Mouse (Mus musculus) neural tube, embryonic 14.5 days (tissue): ENCODE results near the gene Nfu1. TPM values are rescaled to one million over a fixed set of nuclear protein-coding genes. Genes with fewer than 3 reads are reported as not detected.

Experiments
- ATAC-seq: fragments of 200-750 bp; cut with Nextera tagmentation; 2 replicates; pipeline ENCODE4 v1.8.0; 2017; ENCODE audit warnings: low read depth, mild to moderate bottlenecking, moderate TSS enrichment, moderate library complexity
- H3K27ac ChIP-seq: fragments of 300-500 bp; sonication (generic); 2 replicates; pipeline ENCODE4 v1.5.1; 2014; ENCODE audit warnings: low read depth, mild to moderate bottlenecking, control low read depth, low read length, moderate library complexity, mixed read lengths
- H3K27me3 ChIP-seq: fragments of 300-500 bp; sonication (generic); 2 replicates; pipeline ENCODE4 v1.6.1; 2014; ENCODE audit warnings: low read length; ENCODE audit not compliant: control insufficient read depth, insufficient read depth
- H3K36me3 ChIP-seq: fragments of 300-500 bp; sonication (generic); 2 replicates; pipeline ENCODE4 v1.6.1; 2014; ENCODE audit warnings: low read length, mixed read lengths; ENCODE audit not compliant: control insufficient read depth, insufficient read depth
- H3K4me1 ChIP-seq: fragments of 300-500 bp; sonication (generic); 2 replicates; pipeline ENCODE4 v1.6.1; 2014; ENCODE audit warnings: low read length; ENCODE audit not compliant: control insufficient read depth, insufficient read depth
- H3K4me2 ChIP-seq: fragments of 300-500 bp; sonication (generic); 2 replicates; pipeline ENCODE4 v1.6.1; 2014; ENCODE audit warnings: mild to moderate bottlenecking, low read depth, low read length, control low read depth
- H3K4me3 ChIP-seq: fragments of 300-500 bp; sonication (generic); 2 replicates; pipeline ENCODE4 v1.5.1; 2014; ENCODE audit warnings: low read depth, low read length, control low read depth, mixed read lengths
- H3K9ac ChIP-seq: fragments of 300-500 bp; sonication (generic); replicated peaks from 2 replicates; pipeline ENCODE4 v1.6.1; 2014; ENCODE audit warnings: low read depth, mild to moderate bottlenecking, control low read depth, low read length, mixed read lengths
- H3K9me3 ChIP-seq: fragments of 300-500 bp; sonication (generic); 2 replicates; pipeline ENCODE4 v1.6.1; 2016; ENCODE audit warnings: low read length; ENCODE audit not compliant: control insufficient read depth
- WGBS: fragments of 180-500 bp; shearing (Covaris S2); extraction: QIAGEN DNeasy Blood & Tissue Kit; methylation state at CpG from one replicate; pipeline ENCODE4 v1.1.7; 2014; 5-methylcytosine and 5-hydroxymethylcytosine counted together
- polyA plus RNA-seq: library from polyadenylated mRNA; unstranded; fragments of >200 nt; fragmentation: Nextera tagmentation; extraction: Ambion mirVana; gene quantifications from 2 replicates; pipeline ENCODE4 v1.2.1, GENCODE M21; 2014

Gene Nfu1
- polyA plus RNA-seq, 1 experiment from 2014 or later: 163 TPM

DNA sequence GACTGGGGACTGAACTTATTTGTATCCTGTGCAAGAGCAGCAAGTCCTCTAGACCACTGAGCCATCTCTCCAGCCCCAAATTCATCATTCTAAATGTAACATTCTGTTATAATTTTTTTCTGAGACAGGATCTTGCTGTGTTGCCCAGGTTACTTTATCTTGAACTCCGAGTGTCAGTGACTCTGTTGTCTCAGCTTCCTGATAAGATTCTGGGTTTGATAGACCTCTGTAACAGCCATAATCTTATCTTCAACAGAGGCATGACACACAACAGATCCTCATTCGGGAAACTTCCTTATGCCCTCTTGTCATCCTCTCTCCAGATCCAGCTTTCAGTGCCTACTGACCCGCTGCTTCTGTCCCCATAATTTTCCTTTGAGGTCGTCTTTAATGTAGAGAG lies 63.7 kb downstream of the Nfu1 start:
- no peaks in the 10 kb centered on the region for H3K9me3 ChIP-seq

DNA sequence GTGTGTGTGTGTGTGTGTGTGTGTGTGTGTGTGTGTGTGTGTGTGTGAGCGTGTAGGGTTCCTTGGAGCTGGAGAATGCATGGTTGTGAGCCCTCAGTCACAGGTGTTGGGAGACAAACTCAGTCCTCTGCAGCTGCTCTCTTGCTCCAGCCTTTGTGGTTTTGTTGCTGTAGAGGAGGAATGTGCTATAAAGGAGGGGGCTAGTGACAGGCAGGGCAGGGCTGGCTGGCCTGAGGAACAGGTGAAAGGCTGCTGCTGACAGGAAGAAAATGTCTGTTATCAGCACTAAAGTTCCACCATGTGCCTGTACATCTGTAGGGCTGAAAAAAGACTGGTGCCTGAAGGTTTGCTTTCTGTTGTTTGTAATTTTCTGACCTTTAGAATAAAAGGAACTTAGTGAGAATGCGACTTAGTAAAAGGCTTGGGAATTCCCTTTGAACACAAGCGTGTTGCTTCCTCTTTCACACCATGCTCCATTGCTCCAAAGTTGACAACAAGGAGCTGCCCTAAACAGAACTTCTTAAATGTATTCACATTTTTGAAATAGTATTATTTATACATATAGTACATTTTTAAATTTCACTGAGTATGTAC lies 66.2 kb downstream of the Nfu1 start:
- 76% methylated on average over 3 of the region's 3 CpGs for WGBS
- peaks cover 55% of the 10 kb centered on the region for H3K36me3 ChIP-seq

More for the DNA sequence above, 63.7 kb downstream of the Nfu1 start:
- H3K27me3 ChIP-seq: no peaks in the 10 kb centered on the region
- H3K9ac ChIP-seq: no peak overlapping the region
- H3K36me3 ChIP-seq: peaks cover 58% of the 10 kb centered on the region
- no peak overlapping the region for H3K27ac ChIP-seq
- no peak overlapping the region for H3K4me3 ChIP-seq
- 92% methylated on average over 4 of the region's 4 CpGs for whole genome bisulfite sequencing
- ATAC-seq: no peak
- H3K4me2 ChIP-seq: no peak overlapping the region
- H3K4me1 ChIP-seq: no peaks in the 10 kb centered on the region

More for the DNA sequence above, 66.2 kb downstream of the Nfu1 start:
- H3K4me3 ChIP-seq: no peak overlapping the region
- ATAC-seq: no peak
- H3K27ac ChIP-seq: no peak overlapping the region
- H3K4me1 ChIP-seq: no peaks in the 10 kb centered on the region
- H3K4me2 ChIP-seq: no peak overlapping the region
- no peaks in the 10 kb centered on the region for H3K27me3 ChIP-seq
- no peaks in the 10 kb centered on the region for H3K9me3 ChIP-seq
- no peak overlapping the region for H3K9ac ChIP-seq

Other genes starting within 250 kb of the Nfu1 start
- gene Anxa4, start 215.7 kb upstream of the Nfu1 start, polyA plus RNA-seq: 2.9 and 4.9 TPM in 2 replicates
- gene Aak1, start 159.7 kb upstream of the Nfu1 start, polyA plus RNA-seq: 47.2 and 53.6 TPM in 2 replicates
- 32.3 and 33.4 TPM in 2 replicates for gene Gfpt1, start 33.6 kb downstream of the Nfu1 start, polyA plus RNA-seq
- 0.54 TPM in 1 of 2 replicates, not detected in the other for gene D6Ertd527e, start 95.5 kb downstream of the Nfu1 start, polyA plus RNA-seq